Mouse (Mus musculus) bone marrow macrophage, adult 2 months (primary cell): ENCODE data around the gene Omt2b.

Source experiments
- CTCF ChIP-seq: IDR thresholded peaks from 2 replicates; pipeline ENCODE4 v1.5.1; 2012; ENCODE audit warnings: low read depth, mild to moderate bottlenecking, low read length, moderate library complexity
- POLR2A ChIP-seq: IDR thresholded peaks from 2 replicates; pipeline ENCODE4 v1.6.1; 2012; ENCODE audit warnings: mild to moderate bottlenecking, low read depth, low read length, borderline replicate concordance

DNA sequence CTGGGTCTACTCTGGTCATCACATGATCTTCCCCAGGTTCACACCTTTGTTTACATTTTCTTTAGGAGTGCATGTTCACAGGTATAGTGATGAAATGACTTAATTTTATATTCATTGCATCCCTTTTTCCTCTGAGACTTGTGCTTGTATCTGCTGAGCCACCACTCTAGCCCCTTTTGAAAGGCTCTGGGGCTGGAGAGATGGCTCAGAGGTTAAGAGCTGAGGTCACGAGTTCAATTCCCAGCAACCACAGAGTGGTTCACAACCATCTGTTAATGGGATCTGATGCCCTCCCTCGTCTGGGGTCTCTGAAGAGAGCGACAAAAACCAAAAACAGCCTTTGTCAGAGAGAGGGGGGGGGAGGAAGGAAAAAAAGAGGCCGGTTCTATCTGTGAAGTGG is 48.1 kb downstream of the Omt2b start:
- TF ChIP-seq CTCF (no peak), POLR2A (no peak)
